Mouse (Mus musculus) thymus, postnatal 36 days (tissue): ENCODE measurements at regions not wholly inside any gene's neighbourhood (a gene's known extent, or its start where the extent isn't known, plus 50 kb on each side); places are given as distances from the start of the nearest gene placed in this dataset.

Source experiments
- DNase-seq, 2 experiments: peaks; one replicate each; pipeline ENCODE4 v3.0.0; 2022; ENCODE audit warnings: mixed read lengths in 2 of 2

DNA sequence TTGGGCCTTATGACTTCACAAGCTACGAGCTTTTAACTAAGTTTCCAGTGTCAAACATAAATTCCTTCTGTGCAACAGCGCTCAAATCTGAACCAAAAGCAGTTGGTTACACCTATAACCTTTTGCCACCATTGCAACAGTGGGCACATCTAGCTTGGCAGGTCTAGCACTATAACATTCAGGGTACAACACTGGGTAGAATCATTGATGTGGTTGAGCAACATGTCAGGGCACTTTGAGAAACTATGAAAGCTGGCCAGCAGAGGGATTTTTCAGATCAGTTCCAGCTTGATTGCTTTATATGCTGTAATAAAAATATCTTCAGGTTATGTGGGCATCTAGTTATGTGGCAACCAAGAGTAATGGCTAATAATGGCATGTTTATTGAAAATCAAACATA lies 63.8 kb upstream of the Slc7a11 start:
- no peak for DNase-seq
